Mouse (Mus musculus) layer of hippocampus, postnatal 10 days (tissue): ENCODE measurements around the gene Map7d3. TPM values are rescaled to one million over a fixed set of nuclear protein-coding genes. Genes with fewer than 3 reads are reported as not detected.

Experiments used
- DNase-seq, 2 experiments: peaks; one replicate each; pipeline ENCODE4 v3.0.0; 2021; ENCODE audit warnings: low spot score in 2 of 2
- long read RNA-seq: library from polyadenylated mRNA; stranded (forward); transcript quantifications from one replicate; pipeline ENCODE4 v2.0.0, GENCODE M21; 2023
- total RNA-seq, 2 experiments: library from RNA; stranded (reverse); gene quantifications; 2 replicates each; pipeline ENCODE4 v1.2.3; 2021

The Map7d3 gene
- under 1 TPM; 0.21 to 0.22 TPM for total RNA-seq
- long read RNA-seq = 0 reads

DNA sequence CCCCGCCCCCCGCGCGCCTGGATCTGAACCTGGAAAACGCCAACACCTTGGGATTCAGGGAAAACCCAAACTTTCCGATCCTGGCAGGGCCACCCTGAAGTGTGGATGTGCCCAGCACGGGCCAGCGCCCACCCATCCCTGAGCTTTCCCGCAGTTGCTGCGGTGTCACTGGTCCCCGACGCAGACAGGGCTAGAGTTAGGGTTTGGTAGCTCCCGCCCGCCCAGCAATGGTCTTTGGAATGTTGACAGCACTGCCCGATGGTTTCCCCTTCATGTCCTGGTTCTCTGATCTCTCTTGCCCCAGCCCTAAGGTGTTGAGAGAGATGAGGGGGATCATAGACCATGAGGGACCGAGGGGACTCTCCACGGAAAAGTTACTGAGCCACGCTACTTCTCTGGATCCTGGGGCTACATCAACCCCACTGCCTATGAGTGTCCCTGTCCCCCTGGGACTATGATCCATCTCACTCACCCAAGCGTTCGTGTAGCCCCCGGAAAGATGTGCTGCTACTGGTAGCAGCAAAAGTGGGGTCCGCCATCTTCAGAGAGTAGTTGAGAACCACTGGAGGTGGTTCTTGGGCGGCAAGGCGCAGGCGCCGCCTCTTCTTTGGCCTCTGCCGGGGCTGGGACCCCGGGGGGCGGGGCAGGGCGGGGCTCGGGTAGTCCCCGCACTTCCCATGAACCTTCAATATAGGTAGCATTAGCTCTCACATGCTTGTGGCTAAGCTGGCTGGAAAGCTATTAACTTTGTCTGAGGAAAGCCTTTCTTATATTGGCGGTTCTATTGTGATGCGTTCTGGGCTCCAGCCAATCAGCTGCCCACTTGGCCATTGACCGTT, at the start of gene Map7d3:
Gene Map7d3 (minus strand): TSS at position 562 of the 839 bp plus-strand sequence.
- DNase-seq = no peak

DNA sequence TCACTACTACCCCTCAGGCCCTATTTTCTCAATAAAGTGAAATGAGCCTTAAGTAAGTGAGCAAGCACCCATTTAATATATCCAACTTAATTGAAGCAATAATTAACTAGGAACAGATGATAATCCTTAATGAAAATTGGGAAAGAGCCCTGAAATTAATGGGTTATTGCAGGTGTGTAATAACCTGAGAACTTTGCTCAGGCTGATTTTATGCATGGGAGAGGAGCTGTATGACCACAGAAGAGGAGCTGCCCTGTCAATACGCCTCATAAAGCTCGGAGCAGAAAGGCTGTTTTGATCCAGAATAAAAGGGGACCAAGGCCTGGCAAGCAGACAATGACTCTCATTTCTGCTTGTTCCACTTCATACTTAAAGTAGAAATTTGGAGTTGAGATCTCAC, 47.7 kb upstream of the Map7d3 start, which contains the start of gene Adgrg4:
Gene Adgrg4 (plus strand): TSS at position 301 of the 400 bp plus-strand sequence.
- no peak for DNase-seq

DNA sequence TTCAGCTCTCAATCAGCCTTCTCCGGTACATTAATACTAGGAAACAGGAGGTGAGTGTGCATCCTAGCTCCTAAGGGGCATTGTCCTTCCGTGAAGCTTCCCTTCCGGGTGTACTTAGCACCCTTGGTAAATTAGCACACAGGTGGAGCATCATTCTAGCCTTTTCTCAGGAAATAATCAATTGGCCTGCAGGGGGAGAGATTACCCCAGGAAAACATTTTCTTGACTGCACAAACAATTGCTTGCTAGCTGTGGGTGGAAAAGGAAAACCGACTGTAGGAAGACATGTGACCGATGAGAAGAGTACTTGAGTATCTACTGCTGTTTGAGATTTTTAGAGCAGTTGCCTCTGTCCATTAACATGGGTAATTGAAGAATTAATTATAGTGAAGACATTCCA, 19.1 kb upstream of the Map7d3 start:
- DNase-seq = peak in 1 of 2 experiments; percentile 3

DNA sequence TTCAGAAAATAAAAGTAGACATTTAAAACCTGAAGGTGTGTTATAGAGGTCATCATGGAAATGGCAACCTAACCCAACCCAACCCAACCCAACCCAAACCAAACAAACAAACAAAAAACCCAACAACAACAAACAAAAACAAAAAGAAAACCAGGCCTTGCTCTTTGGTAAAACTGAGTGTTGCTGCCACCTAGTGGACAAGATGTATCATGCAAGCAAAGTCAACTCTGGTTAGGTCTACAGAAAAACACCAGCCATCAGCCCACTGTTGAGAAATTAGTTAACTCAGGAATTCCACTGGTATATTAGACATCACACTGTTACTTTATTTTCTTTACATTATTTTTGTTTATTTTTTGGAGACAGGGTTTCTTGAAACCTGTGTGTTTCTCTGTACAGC, 17.2 kb upstream of the Map7d3 start:
- peak; percentile 13 to 34 for DNase-seq

DNA sequence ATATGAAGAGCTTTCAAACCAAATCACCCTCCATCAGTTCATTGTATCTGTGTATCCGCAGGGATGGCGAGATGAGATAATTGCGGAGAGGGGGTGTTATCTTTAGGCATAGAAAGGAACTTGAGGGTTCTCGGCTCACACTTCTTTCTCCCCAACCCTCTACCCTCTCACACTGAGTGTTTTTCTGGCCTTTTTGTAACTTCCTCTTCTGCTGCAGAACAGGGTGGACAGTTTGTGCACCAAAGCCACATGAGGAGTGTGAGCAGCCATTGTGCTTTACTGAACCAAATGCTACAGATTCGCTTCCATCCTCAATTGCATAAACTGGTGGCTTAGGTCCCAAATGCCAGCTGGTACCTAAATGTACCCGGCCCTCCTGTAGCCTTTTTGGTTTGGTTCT, 13.7 kb upstream of the Map7d3 start:
- no peak for DNase-seq

DNA sequence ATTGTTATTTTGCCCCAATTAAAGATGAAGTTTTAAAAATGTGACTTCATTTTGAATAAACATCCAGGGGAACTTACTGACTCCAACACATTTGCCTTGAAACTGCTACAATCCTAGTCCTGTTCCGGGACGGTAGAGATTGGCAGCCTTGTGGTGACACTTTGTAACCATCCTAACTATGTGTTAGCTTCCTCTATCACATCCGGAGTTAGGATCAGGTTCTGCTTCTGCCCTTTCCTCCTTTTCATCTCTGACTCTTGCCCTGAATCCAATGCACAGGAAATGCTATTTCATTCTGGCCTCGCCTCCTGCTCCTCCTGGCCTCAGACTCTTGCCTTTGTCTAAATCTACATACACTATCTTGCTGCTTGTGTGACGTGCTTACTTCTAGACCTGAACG, 5.4 kb upstream of the Map7d3 start:
- no peak for DNase-seq

DNA sequence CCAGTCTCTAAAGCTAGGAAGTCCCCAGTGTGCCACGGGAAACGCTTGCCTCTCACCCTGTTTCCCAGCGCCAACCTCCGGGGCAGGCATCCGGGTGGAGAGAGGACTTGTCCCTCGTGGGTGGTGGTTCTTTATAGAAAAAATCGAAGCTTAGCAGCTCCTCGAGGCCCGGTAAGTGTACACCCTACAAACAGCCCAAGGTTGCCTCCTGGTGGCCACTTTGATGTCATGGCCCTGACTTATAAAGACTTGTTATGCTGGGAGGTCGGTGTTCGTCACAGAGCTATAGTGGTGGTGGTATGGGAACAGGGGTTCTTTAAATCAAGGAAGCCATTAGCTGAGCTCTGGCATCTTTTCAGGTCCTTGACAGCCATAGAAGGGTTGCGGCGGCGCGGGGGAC, 30.9 kb downstream of the Map7d3 start:
- peak; percentile 46 to 70 for DNase-seq

DNA sequence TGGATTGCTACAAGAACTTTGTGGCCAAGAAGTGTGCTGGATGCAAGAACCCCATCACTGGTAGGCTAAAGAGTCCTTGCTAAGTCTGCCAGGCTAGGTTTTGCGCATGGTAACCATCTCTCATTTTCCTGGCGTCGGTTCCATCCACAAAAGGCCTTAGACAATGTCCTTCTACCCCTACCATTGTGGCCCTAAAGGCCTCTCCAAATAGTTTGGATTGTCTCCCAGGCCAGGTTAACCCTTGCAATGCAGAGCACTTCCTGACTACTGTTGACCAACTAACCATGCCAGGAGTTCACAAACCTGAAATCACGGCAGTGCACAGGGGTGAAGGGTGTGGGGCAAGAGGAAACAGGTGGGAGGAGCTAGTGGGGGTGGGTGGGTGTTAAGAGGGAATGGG, 31.5 kb downstream of the Map7d3 start:
- DNase-seq = no peak

DNA sequence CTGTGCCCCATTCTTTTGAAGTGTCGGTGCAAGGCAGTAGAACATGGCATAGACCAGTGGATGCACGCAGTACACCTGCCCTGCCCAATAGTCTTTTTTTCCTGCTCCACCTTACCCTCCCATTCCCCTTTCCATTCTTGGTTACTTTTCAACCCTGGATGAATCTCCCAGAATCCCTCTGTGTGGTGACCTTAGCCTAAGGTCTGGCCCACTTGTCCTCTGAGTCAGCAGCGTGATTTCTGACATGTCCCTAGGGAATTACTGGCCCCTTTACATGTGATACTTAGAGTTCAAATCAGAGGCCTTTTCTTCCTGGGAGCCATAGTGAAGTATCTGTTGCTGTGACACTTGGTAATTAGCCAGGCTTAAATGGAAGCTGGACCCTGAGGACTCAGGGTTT, 34.6 kb downstream of the Map7d3 start:
- DNase-seq = no peak

DNA sequence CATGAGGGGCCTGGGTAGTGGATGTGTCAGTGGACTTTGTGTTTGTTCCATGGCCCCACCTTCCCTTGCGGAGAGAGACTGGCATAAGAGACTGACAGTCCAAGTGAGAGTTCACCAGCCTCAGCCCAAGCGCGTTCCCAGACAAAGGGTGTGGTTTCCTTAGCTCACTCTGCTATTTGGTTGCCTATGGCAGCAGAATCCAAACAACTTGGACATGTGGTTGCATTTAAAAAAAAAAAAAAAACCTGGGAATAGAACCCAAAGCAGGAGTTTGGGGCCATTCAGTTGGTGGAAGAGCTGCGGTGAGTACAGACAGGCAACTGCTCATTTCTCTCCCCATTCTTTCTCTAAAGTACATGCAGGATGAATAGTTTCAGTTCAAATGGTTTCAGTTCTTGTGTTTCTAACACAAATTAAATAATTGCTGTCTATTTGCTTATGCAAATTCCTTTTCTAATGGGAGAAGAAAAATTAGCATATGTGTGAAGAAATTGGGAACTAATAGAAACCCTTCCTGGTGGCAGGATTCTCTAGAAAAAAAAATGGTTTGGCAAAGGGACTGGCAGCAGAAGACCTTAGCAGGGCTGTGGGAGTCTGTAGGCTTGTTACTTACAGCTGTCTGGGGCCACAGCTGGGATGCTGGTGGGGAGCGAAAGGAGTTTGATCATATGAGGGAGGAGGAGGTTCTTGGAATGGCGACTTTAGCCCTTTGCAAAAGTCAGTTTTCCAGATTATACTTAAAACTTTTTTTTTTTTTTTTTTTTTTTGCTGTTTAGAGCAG, 35.7 kb downstream of the Map7d3 start:
- DNase-seq = no peak

DNA sequence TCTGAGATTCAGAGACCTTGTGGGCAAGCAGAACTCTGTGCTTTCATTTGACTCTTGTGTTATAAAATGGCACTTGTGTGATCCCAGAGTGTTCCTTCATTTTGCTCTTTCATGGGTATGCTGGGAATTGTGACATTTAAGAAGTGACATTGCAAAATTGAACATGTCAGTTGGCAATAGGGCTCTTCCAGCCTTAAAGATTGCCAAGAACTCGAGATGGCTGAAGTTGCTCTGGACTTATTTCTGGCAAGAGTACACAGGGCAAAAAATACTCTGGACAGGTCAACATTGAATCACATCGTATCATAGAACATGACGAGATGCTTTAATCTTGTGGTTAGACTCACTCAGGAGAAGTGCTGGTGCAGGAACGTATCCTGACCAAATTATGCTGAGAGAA, 48.8 kb downstream of the Map7d3 start:
- no peak for DNase-seq

DNA sequence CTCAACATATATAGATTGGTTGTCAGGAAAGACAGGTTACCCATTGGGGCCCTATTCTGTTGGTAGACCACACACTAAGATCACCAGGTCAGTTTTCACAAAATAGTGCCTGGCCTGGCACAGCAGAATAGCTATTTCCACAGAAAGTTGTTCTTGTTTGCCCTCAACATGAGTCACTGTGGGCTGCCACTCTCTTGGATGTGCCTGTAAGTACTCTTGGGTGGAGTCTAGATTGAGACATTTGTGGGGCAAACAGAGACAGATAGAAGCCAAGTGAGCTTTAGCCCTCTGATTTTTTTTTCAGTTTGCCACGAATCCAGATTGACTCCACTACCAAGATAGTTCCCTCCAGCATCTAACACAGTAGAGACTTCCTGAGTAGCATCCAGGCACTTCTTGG, 50.4 kb downstream of the Map7d3 start:
- DNase-seq = no peak

DNA sequence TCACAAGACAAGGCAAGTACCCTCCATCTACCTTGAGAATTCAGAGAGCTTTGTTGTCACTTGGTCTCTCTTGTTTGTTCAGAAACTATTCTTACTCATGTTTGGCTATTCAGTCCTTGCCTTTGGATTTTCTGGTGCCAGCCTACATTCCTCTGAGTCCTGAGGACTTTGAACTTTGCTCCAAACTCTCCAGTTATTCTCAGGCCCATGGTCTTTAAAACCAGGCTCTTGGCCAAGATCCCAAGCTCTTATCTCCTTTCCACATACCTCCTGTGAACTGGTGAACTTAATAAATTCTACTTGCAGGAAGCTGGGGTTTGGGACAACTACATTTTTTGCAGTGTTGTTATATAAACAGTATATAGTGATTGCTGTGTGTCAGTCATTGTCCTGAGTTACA, 52.3 kb downstream of the Map7d3 start:
- DNase-seq = no peak

DNA sequence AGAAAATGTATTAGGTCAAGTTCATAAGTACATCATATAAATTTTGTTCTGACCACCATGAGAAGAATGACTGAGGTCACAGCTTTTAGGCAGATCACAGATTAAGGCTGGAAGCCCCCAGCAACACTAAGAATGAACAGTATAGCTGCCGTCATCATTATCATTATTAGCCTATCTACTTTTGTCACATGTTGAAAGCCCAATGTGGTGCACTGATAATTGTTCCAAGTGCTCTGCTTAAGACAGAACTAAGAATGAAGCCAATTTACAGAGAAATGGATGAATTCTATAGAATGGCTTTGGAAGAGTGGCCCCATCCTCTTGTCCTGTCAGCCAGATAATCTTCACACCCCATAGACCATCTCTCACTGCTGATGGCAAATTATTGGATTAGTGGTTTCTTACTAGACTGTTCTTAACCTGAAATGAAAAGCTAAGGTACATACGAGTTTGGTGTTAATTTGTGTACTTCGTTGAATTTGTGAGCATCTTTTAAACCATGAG, 61.8 kb downstream of the Map7d3 start:
- DNase-seq = no peak

DNA sequence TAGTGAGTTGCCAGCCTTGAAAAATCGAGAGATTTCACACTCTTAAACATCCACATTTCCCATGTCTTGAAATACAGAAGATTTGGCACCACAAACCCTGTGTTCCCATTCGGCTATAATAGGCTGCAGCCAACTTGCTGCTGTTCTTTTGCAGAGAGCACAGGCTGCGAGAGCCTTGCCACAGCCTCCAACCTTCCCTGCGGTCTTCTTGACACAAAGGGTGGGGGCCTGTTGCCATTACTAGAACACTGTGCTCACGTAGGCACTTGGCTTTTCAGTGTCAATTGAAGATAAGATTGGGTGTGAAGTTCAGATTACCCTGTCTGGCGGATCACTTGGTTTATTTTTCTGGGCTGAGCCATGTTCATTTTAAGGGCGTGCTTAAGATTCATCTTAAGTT, 65.8 kb downstream of the Map7d3 start:
- DNase-seq = no peak

DNA sequence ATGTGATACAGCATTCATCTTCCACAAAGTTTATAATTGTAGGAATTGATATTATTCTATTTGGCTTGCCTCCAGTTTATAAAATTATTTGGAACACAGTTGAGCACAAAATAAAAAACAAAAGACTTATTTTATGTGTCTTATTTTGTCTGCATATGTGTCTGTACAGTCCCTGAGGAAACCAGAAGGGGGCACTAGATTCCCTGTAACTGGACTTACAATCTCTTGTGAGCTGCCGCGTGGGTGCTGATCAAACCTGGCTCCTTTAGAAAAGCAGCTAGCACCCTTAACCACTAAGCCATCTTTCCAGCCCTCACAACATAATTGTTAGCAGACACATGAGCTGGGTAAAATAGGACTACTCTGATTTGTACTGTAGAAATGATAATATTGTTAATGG, 66.5 kb downstream of the Map7d3 start:
- peak; percentile 14 to 31 for DNase-seq

DNA sequence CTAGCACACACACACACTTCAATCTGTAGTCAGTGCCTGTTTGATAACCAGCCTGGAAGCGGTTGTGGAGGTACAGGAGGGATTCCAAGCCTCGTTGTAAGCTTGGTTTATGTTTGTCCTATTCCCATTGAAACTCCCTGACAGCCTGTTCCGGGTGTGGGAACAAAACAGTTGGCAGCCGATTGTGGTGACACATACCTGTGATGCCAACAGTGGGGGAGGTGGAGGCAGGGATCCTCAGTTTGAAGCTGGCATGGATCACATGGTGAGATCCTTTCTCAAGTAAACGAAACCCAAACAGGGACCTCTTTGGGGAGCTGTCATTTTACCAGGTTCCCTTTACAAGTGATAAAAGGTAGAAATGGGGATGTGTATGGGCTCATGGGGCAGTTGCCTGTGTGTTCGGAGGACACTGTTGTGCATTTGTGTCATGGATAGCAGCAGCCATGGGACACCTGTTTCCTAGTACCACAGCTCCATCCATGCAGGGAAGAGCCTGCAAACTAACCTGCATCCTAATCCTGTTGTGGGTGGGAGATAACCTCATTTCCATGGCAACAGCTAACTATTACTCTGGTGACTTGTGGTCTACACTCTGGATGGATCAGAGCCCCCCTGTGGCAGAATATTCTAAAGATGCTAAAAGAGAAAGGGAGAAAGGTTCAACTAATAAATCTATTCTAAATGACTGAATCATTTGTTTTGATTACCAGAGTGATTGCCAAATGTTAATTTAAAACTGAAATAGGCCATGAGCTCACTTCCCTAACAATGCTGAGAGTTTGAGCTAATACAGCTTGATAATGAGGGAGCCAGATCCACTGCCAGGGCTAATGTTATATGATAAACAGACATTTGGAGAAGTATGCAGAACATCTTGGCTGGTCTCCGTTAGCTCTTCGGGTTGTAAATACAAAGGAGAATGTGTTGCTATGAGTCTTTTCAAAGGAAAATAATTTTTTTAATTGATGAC, 68.5 kb downstream of the Map7d3 start:
- DNase-seq = peak; percentile 10 to 31

DNA sequence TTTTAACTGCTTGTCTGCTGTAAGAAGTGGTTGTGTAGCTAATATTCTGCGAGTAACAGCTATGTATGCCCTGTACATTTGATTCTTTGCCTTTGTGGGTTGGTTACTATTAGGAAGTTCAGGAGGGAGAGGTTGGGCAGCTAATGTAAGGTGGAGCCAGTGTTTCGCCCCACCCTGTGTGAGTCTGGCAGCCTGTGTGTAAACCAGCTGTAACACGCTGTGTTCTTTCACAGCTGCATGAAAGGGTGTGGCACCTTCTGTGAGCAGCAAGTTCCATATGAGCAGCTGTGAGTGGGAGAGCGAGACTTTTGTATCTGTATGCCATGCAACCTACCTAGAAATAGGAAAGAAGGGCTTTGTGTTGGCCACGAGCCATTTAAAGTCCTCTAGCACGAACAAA, 70.0 kb downstream of the Map7d3 start:
- DNase-seq = no peak

DNA sequence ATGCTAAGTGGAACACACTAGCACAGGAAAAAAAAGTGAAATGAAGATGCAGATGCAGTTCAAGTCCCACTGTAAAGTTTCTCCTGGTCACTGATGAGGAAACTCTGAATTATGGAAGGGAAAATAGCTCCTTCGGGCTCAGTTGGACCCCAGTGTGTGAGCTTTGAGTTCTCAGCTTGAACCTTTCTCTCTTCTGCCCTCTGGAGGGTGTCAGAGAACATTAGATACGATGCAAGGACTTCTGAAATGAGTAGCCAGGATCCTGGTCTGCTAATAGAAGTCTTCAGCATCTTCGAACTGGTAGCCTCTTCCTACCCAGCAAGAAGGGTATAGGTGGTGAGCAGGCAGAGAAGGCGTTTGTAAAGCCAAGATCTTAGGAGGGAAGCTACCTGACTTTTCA, 70.6 kb downstream of the Map7d3 start:
- DNase-seq = no peak
